Mouse (Mus musculus): ENCODE measurements around the gene Pcnx3. TPM values are rescaled to one million over a fixed set of nuclear protein-coding genes. Genes with fewer than 3 reads are reported as not detected.

Pcnx3 gene
- polyA plus RNA-seq, 1 experiment from 2014 or later = 17.3 TPM

Small RNA genes lying within 50 kb of the gene (microRNA-seq; reads per million reads assigned to microRNA genes)
- gene Mir6987 = 0.84 reads per million

Other genes with a start within 250 kb of the Pcnx3 start
- not detected in 2 replicates for gene Fosl1, start 241.4 kb downstream of the Pcnx3 start, polyA plus RNA-seq (2014; fragmentation: Nextera tagmentation; extraction: Ambion mirVana)
- 9.0 and 10.4 TPM in 2 replicates for gene Ccdc85b, start 231.0 kb downstream of the Pcnx3 start, polyA plus RNA-seq (2014; fragmentation: Nextera tagmentation; extraction: Ambion mirVana)
- 101 and 120 TPM in 2 replicates for gene Fibp, start 228.3 kb downstream of the Pcnx3 start, polyA plus RNA-seq (2014; fragmentation: Nextera tagmentation; extraction: Ambion mirVana)
- gene Ctsw, start 220.4 kb downstream of the Pcnx3 start, polyA plus RNA-seq (2014; fragmentation: Nextera tagmentation; extraction: Ambion mirVana) = 0.84 and 1.4 TPM in 2 replicates
- gene Efemp2, start 215.0 kb downstream of the Pcnx3 start, polyA plus RNA-seq (2014; fragmentation: Nextera tagmentation; extraction: Ambion mirVana) = 60.8 and 68.9 TPM in 2 replicates
- 36.6 and 37.5 TPM in 2 replicates for gene Mus81, start 200.5 kb downstream of the Pcnx3 start, polyA plus RNA-seq (2014; fragmentation: Nextera tagmentation; extraction: Ambion mirVana)
- gene Cfl1, start 198.5 kb downstream of the Pcnx3 start, polyA plus RNA-seq (2014; fragmentation: Nextera tagmentation; extraction: Ambion mirVana) = 1,876 and 1,886 TPM in 2 replicates
- gene 1700020D05Rik, start 185.1 kb downstream of the Pcnx3 start, polyA plus RNA-seq (2014; fragmentation: Nextera tagmentation; extraction: Ambion mirVana) = 0.20 TPM in 2 replicates
- 16.5 and 17.9 TPM in 2 replicates for gene Snx32, start 178.4 kb downstream of the Pcnx3 start, polyA plus RNA-seq (2014; fragmentation: Nextera tagmentation; extraction: Ambion mirVana)
- gene Ovol1, start 128.3 kb downstream of the Pcnx3 start, polyA plus RNA-seq (2014; fragmentation: Nextera tagmentation; extraction: Ambion mirVana) = 0.09 TPM in 1 of 2 replicates, not detected in the other
- gene Ap5b1, start 120.9 kb downstream of the Pcnx3 start, polyA plus RNA-seq (2014; fragmentation: Nextera tagmentation; extraction: Ambion mirVana) = 2.5 and 3.0 TPM in 2 replicates
- 68.8 and 78.5 TPM in 2 replicates for gene Rnaseh2c, start 87.0 kb downstream of the Pcnx3 start, polyA plus RNA-seq (2014; fragmentation: Nextera tagmentation; extraction: Ambion mirVana)
- 19.7 and 20.0 TPM in 2 replicates for gene Kat5, start 78.7 kb downstream of the Pcnx3 start, polyA plus RNA-seq (2014; fragmentation: Nextera tagmentation; extraction: Ambion mirVana)
- 35.1 and 36.9 TPM in 2 replicates for gene Rela, start 51.4 kb downstream of the Pcnx3 start, polyA plus RNA-seq (2014; fragmentation: Nextera tagmentation; extraction: Ambion mirVana)
- 16.7 and 17.2 TPM in 2 replicates for gene Sipa1, start 25.2 kb downstream of the Pcnx3 start, polyA plus RNA-seq (2014; fragmentation: Nextera tagmentation; extraction: Ambion mirVana)
- gene Map3k11, start 166 bp downstream of the Pcnx3 start, polyA plus RNA-seq (2014; fragmentation: Nextera tagmentation; extraction: Ambion mirVana) = 16.7 and 22.4 TPM in 2 replicates
- 0.26 and 0.27 TPM in 2 replicates for gene Kcnk7, start 15.5 kb upstream of the Pcnx3 start, polyA plus RNA-seq (2014; fragmentation: Nextera tagmentation; extraction: Ambion mirVana)
- 66.5 and 67.1 TPM in 2 replicates for gene Ehbp1l1, start 37.4 kb upstream of the Pcnx3 start, polyA plus RNA-seq (2014; fragmentation: Nextera tagmentation; extraction: Ambion mirVana)
- 86.1 and 89.5 TPM in 2 replicates for gene Fam89b, start 40.7 kb upstream of the Pcnx3 start, polyA plus RNA-seq (2014; fragmentation: Nextera tagmentation; extraction: Ambion mirVana)
- gene Ltbp3, start 52.0 kb upstream of the Pcnx3 start, polyA plus RNA-seq (2014; fragmentation: Nextera tagmentation; extraction: Ambion mirVana) = 35.7 and 39.0 TPM in 2 replicates
- gene Scyl1, start 82.5 kb upstream of the Pcnx3 start, polyA plus RNA-seq (2014; fragmentation: Nextera tagmentation; extraction: Ambion mirVana) = 56.9 and 62.3 TPM in 2 replicates
- 18.5 and 19.2 TPM in 2 replicates for gene Frmd8, start 186.4 kb upstream of the Pcnx3 start, polyA plus RNA-seq (2014; fragmentation: Nextera tagmentation; extraction: Ambion mirVana)
- gene Slc25a45, start 188.9 kb upstream of the Pcnx3 start, polyA plus RNA-seq (2014; fragmentation: Nextera tagmentation; extraction: Ambion mirVana) = 1.7 and 2.8 TPM in 2 replicates
- gene Tigd3, start 205.2 kb upstream of the Pcnx3 start, polyA plus RNA-seq (2014; fragmentation: Nextera tagmentation; extraction: Ambion mirVana) = 1.1 and 1.8 TPM in 2 replicates
- gene Dpf2, start 224.1 kb upstream of the Pcnx3 start, polyA plus RNA-seq (2014; fragmentation: Nextera tagmentation; extraction: Ambion mirVana) = 85.8 and 86.9 TPM in 2 replicates
- 9.1 and 9.7 TPM in 2 replicates for gene Cdc42ep2, start 235.9 kb upstream of the Pcnx3 start, polyA plus RNA-seq (2014; fragmentation: Nextera tagmentation; extraction: Ambion mirVana)